Mouse (Mus musculus) liver, postnatal 0 days (tissue): ENCODE measurements around the gene Ptprk.

ENCODE experiments used
- CTCF ChIP-seq: sonication (generic); IDR thresholded peaks from 2 replicates; pipeline ENCODE4 v1.5.1; 2016; ENCODE audit warnings: antibody characterized with exemption, low read depth
- EP300 ChIP-seq: IDR thresholded peaks from 2 replicates; pipeline ENCODE4 v1.6.1; 2016; ENCODE audit warnings: antibody characterized with exemption, low read depth, mild to moderate bottlenecking

GRCm38 (mm10) chr10:28391168-28391567 lies 316.5 kb downstream of the Ptprk start:
- no peak for TF ChIP-seq EP300
- no peak for TF ChIP-seq CTCF
